Mouse (Mus musculus) ES-Bruce4 (cell line): ENCODE results near the gene Pex3.

Experiments
- CTCF ChIP-seq: IDR thresholded peaks from one replicate; pipeline ENCODE4 v1.8.1; 2011; ENCODE audit warnings: low read depth, low read length
- EP300 ChIP-seq: IDR thresholded peaks from 2 replicates; pipeline ENCODE4 v1.6.1; 2011; ENCODE audit warnings: low read depth, low read length; ENCODE audit not compliant: insufficient read depth
- POLR2A ChIP-seq: IDR thresholded peaks from one replicate; pipeline ENCODE4 v1.8.1; 2011; ENCODE audit warnings: low read length; ENCODE audit not compliant: insufficient read depth

DNA sequence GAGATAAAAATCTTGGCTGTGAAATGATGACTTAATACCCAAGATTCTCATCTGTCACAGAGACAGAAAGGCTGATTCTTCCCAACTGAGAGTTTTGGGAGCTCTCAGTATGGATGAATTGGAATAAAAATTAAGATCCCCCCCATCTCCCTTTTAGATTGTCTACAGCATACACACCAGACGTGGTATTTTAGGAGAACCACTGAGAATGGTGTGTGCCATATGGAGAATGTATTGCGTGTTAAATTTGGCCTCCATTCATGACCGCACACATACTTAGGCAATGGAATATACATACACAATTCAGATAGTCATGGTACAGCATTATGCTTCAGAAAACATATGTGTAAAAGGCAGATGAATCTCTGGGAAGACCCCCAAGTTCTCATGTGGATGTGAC is 40.6 kb upstream of the Pex3 start:
- TF ChIP-seq CTCF (no peak), EP300 (no peak), POLR2A (no peak)
